In the genomic region with DNA sequence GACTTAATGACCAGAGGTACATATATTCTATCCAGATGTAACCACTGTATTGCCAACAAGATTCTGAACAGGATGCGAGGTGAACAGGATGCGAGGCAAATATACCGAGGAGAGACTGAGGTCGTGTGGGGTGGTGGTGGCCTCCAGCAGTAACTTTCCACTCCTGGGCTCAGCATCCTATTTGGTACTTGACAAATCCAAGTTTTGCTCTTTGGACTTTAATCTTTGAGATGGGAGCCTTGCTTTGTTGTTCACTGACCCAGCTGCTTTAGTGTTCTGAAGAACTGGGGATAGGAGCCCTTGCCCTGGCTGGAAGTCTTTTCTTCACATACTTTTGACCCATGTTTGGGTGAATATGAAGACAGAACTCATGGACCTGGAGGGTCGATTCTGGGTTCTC, we compare ENCODE assay signal across 25 mouse cellular contexts. TPM values are rescaled to one million over a fixed set of nuclear protein-coding genes. Genes with fewer than 3 reads are reported as not detected.
DNase-seq lines count a peak whose midpoint lies in the region; ATAC-seq and TF ChIP-seq lines count a peak whose summit lies in the region.
"Had no signal": no experiment of that assay in that cellular context is flagged by ENCODE, and none has a peak within 500 bp of the region (broad histone marks: within the 10 kb centered on the region; RNA-seq: fewer than 3 reads in every experiment).

No protein-coding gene starts in this region.

- no peak overlapping the region for H3K4me2 ChIP-seq in heart, embryonic 12.5 days
- H3K4me2 ChIP-seq in kidney, embryonic 16.5 days (replicated peaks; ENCODE audit: low read depth, low read length), result no peak overlapping the region
- H3K4me2 ChIP-seq: forebrain, embryonic 13.5 days; hindbrain, embryonic 12.5 days had no signal

- H3K9me3 ChIP-seq in heart, embryonic 10.5 days, result no peaks in the 10 kb centered on the region
- no peaks in the 10 kb centered on the region for H3K9me3 ChIP-seq in heart, embryonic 12.5 days (replicated peaks)
- no peaks in the 10 kb centered on the region for H3K9me3 ChIP-seq in kidney, embryonic 16.5 days (ENCODE audit: low read length)
- H3K9me3 ChIP-seq: forebrain, embryonic 10.5 days; forebrain, embryonic 13.5 days; G1E; hindbrain, embryonic 12.5 days had no signal

- no peak overlapping the region for H3K9ac ChIP-seq in heart, embryonic 12.5 days
- no peak overlapping the region for H3K9ac ChIP-seq in kidney, embryonic 16.5 days (replicated peaks; ENCODE audit: low read length)
- H3K9ac ChIP-seq: forebrain, embryonic 13.5 days; hindbrain, embryonic 12.5 days had no signal

- peak; percentile 43 for DNase-seq in heart, embryonic 10.5 days (ENCODE audit: low spot score)
- peak; percentile 89 for DNase-seq in kidney, adult 2 months
- DNase-seq in kidney, postnatal 10 days, result no peak
- peak; percentile 45 to 65 for DNase-seq in kidney, postnatal 25 days
- DNase-seq in left cerebral cortex, postnatal 25 days (ENCODE audit: low spot score in 2 of 2), result no peak
- DNase-seq in lung, postnatal 14 days, result no peak
- DNase-seq: adrenal gland, postnatal 10 days; adrenal gland, postnatal 36 days; B cell, adult 2 months; cerebellum, adult 18-20 months; cerebellum, adult 9-10 months; cerebellum, postnatal 14 days; gastrocnemius, postnatal 10 days; gastrocnemius, postnatal 36 days had no signal

- no peak overlapping the region for H3K27ac ChIP-seq in heart, embryonic 10.5 days
- no peak overlapping the region for H3K27ac ChIP-seq in heart, embryonic 12.5 days (ENCODE audit: poor library complexity, severe bottlenecking)
- H3K27ac ChIP-seq in kidney, adult 2 months (ENCODE audit: insufficient read depth, low read depth, low read length), result peak overlapping the region; percentile 80
- peak overlapping the region; percentile 63 for H3K27ac ChIP-seq in kidney, embryonic 16.5 days (ENCODE audit: low read length)
- H3K27ac ChIP-seq: forebrain, embryonic 10.5 days; forebrain, embryonic 13.5 days; hindbrain, embryonic 12.5 days had no signal

- whole genome bisulfite sequencing in heart, embryonic 10.5 days, result 84% methylated on average over 5 of the region's 5 CpGs
- WGBS in heart, embryonic 12.5 days, result 82% methylated on average over 5 of the region's 5 CpGs
- 35% methylated on average over 5 of the region's 5 CpGs for WGBS in kidney, adult 2 months
- 77% methylated on average over 5 of the region's 5 CpGs for WGBS in kidney, embryonic 16.5 days

- no peak for TF ChIP-seq POLR2A in kidney, adult 2 months (IDR thresholded peaks at IDR 0.05; ENCODE audit: low read depth, low read length)

- no peak overlapping the region for H3K4me3 ChIP-seq in heart, embryonic 10.5 days
- H3K4me3 ChIP-seq in heart, embryonic 12.5 days, result no peak overlapping the region
- H3K4me3 ChIP-seq in kidney, adult 2 months (ENCODE audit: insufficient read depth, low read depth, low read length), result no peak overlapping the region
- H3K4me3 ChIP-seq in kidney, embryonic 16.5 days (ENCODE audit: low read length), result no peak overlapping the region
- H3K4me3 ChIP-seq: forebrain, embryonic 10.5 days; forebrain, embryonic 13.5 days; hindbrain, embryonic 12.5 days had no signal

- no peak for TF ChIP-seq CTCF in kidney, adult 2 months (conservative IDR thresholded peaks at IDR 0.05; ENCODE audit: insufficient read depth, insufficient read length, low read depth, low read length)

- ATAC-seq in heart, embryonic 12.5 days (ENCODE audit: insufficient number of reproducible peaks, low FRiP score), result no peak
- ATAC-seq in kidney, embryonic 16.5 days (ENCODE audit: low FRiP score, low TSS enrichment), result no peak
- ATAC-seq: forebrain, embryonic 13.5 days; forebrain, embryonic 16.5 days; hindbrain, embryonic 16.5 days; Patski had no signal

- intact Hi-C loops in left cerebral cortex, postnatal 25 days (cut with DNase I), result no loop called here

- H3K4me1 ChIP-seq in heart, embryonic 10.5 days, result no peaks in the 10 kb centered on the region
- no peaks in the 10 kb centered on the region for H3K4me1 ChIP-seq in heart, embryonic 12.5 days (replicated peaks)
- peaks cover 27% of the 10 kb centered on the region for H3K4me1 ChIP-seq in kidney, adult 2 months (ENCODE audit: control insufficient read depth, insufficient read depth, low read length)
- H3K4me1 ChIP-seq in kidney, embryonic 16.5 days (ENCODE audit: insufficient read depth, low read length), result no peaks in the 10 kb centered on the region
- H3K4me1 ChIP-seq: forebrain, embryonic 10.5 days; forebrain, embryonic 13.5 days; hindbrain, embryonic 12.5 days had no signal

- 0 out of 2 replicates have a peak, but pooled peaks cover 12% of the 10 kb centered on the region for H3K36me3 ChIP-seq in heart, embryonic 10.5 days
- peaks cover 8% of the 10 kb centered on the region; the same call in 1 of the 2 replicates for H3K36me3 ChIP-seq in heart, embryonic 12.5 days
- H3K36me3 ChIP-seq in kidney, adult 2 months (ENCODE audit: control insufficient read depth, insufficient read depth, low read length), result no peaks in the 10 kb centered on the region
- 0 out of 2 replicates have a peak, but pooled peaks cover 9% of the 10 kb centered on the region for H3K36me3 ChIP-seq in kidney, embryonic 16.5 days (ENCODE audit: insufficient read depth, low read length)

- peaks cover 62% of the 10 kb centered on the region for H3K27me3 ChIP-seq in heart, embryonic 10.5 days (ENCODE audit: insufficient read depth, poor library complexity, severe bottlenecking)
- H3K27me3 ChIP-seq in heart, embryonic 12.5 days (replicated peaks), result peaks cover 43% of the 10 kb centered on the region
- H3K27me3 ChIP-seq in kidney, adult 2 months (replicated peaks; ENCODE audit: control insufficient read depth, insufficient read depth, low read length), result no peaks in the 10 kb centered on the region
- no peaks in the 10 kb centered on the region for H3K27me3 ChIP-seq in kidney, embryonic 16.5 days (ENCODE audit: insufficient read depth, low read length)
- H3K27me3 ChIP-seq: CH12.LX; forebrain, embryonic 13.5 days; hindbrain, embryonic 12.5 days; Patski had no signal

RNA-seq across cellular contexts. Expression of a gene that starts 9.7 kb away (rescaled TPM):
- polyA plus RNA-seq in heart, embryonic 10.5 days (2016; fragmentation: Nextera tagmentation; extraction: Ambion mirVana), result 6.5 and 10.0 TPM in 2 replicates
- 5.3 and 5.8 TPM in 2 replicates for polyA plus RNA-seq in heart, embryonic 12.5 days (2016; fragmentation: Nextera tagmentation; extraction: Ambion mirVana)
- 10.9 and 11.2 TPM in 2 replicates for polyA plus RNA-seq in kidney, adult 2 months (2012; rRNA removed)
- 12.7 and 15.1 TPM in 2 replicates for polyA plus RNA-seq in kidney, embryonic 16.5 days (2015; fragmentation: Nextera tagmentation; extraction: Ambion mirVana)
- 1 to 10 TPM in 1 of 2 experiments, under 1 TPM in 1; 0.37 to 1.1 TPM for total RNA-seq in left cerebral cortex, postnatal 25 days (2021)
- total RNA-seq: gastrocnemius, adult 18-20 months had no signal

Comparison
In these comparisons a context has a peak if more than half of its experiments do, and no peak if none do; other contexts are left out.
1. DNase-seq: peak in heart, embryonic 10.5 days (single experiment), kidney, adult 2 months (single experiment) and kidney, postnatal 25 days (2 of 2); none in kidney, postnatal 10 days (single experiment), left cerebral cortex, postnatal 25 days (0 of 2) and lung, postnatal 14 days (single experiment).
2. H3K27ac ChIP-seq: peak in kidney, adult 2 months (single experiment) and kidney, embryonic 16.5 days (single experiment); none in heart, embryonic 10.5 days (single experiment) and heart, embryonic 12.5 days (single experiment).